Mouse (Mus musculus) heart, embryonic 13.5 days (tissue): ENCODE results near the gene Pip4k2b. TPM values are rescaled to one million over a fixed set of nuclear protein-coding genes. Genes with fewer than 3 reads are reported as not detected.

Source experiments
- ATAC-seq: fragments of 200-750 bp; cut with Nextera tagmentation; 2 replicates; pipeline ENCODE4 v1.8.0; 2017; ENCODE audit warnings: moderate TSS enrichment; ENCODE audit not compliant: insufficient number of reproducible peaks, low FRiP score, low TSS enrichment; ENCODE audit errors: extremely low read depth
- H3K27ac ChIP-seq: fragments of 300-500 bp; sonication (generic); replicated peaks from 2 replicates; pipeline ENCODE4 v1.5.1; 2015; ENCODE audit warnings: moderate library complexity, mild to moderate bottlenecking, inconsistent platforms
- H3K27me3 ChIP-seq: fragments of 300-500 bp; sonication (generic); replicated peaks from 2 replicates; pipeline ENCODE4 v1.6.1; 2015; ENCODE audit warnings: mild to moderate bottlenecking, inconsistent platforms
- H3K36me3 ChIP-seq: fragments of 300-500 bp; sonication (generic); 2 replicates; pipeline ENCODE4 v1.6.1; 2015; ENCODE audit warnings: mild to moderate bottlenecking, inconsistent platforms
- H3K4me1 ChIP-seq: fragments of 300-500 bp; sonication (generic); 2 replicates; pipeline ENCODE4 v1.6.1; 2015; ENCODE audit warnings: inconsistent platforms
- H3K4me2 ChIP-seq: fragments of 300-500 bp; sonication (generic); 2 replicates; pipeline ENCODE4 v1.6.1; 2015; ENCODE audit warnings: inconsistent platforms, mild to moderate bottlenecking, moderate library complexity
- H3K4me3 ChIP-seq: fragments of 300-500 bp; sonication (generic); 2 replicates; pipeline ENCODE4 v1.5.1; 2015; ENCODE audit warnings: moderate library complexity, mild to moderate bottlenecking, inconsistent platforms
- H3K9ac ChIP-seq: fragments of 300-500 bp; sonication (generic); 2 replicates; pipeline ENCODE4 v1.6.1; 2015; ENCODE audit warnings: inconsistent platforms, mild to moderate bottlenecking, moderate library complexity
- H3K9me3 ChIP-seq: fragments of 300-500 bp; sonication (generic); 2 replicates; pipeline ENCODE4 v1.6.1; 2016; ENCODE audit warnings: inconsistent platforms
- WGBS: fragments of 180-500 bp; shearing (Covaris S2); methylation state at CpG from one replicate; pipeline ENCODE4 v1.1.7; 2015; ENCODE audit warnings: mixed read lengths; 5-methylcytosine and 5-hydroxymethylcytosine counted together
- polyA plus RNA-seq: library from polyadenylated mRNA; unstranded; fragments of >200 nt; fragmentation: Nextera tagmentation; extraction: Ambion mirVana; gene quantifications from 2 replicates; pipeline ENCODE4 v1.2.1, GENCODE M21; 2015

The Pip4k2b gene
- polyA plus RNA-seq, 1 experiment from 2014 or later, result 1.0 TPM

DNA sequence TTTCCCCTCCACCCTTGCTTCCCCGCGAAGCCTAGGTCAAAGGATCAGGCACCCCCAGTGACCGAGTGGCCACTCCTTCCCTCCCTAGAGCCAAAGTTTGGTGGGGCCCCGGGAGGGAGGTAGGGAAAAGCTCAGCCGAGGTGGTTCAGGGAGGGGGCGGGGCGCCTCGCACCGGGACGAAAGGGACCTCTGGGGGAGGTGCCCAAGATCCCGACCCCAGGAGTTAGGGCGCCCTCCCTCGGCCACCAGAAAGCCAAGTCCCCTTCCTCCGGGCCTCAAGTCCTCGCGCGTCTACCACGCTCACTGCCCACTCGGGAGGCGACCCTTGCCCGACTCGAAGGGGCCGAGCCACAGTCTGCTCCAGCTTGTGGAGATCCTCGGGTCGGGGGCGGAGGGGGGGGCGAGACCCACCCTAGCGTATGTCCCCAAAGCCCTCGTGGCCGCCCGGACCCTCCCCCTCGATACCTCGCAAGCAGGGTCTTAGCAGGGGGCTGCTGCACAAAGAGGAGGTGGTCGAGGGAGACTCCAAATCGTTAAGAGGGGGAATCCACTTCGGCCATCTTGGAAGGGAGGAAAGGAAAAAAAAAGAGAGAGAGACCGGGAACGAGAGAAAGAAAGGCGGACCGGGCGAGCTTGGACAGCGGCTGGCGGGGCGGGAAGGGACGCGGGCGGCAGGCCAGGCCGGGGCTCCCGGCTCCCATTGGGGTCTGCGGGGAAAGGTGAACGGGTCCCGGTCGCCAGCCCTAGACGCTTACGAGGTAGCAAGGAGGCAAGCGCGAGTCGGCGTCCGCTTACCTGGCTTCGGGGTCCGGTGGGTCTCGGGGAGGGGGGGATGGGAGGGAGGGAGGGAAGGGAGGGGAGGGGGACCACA, 45.5 kb downstream of the Pip4k2b start:
- H3K27ac ChIP-seq, result peak overlapping the region; percentile 99
- H3K9ac ChIP-seq, result peak overlapping the region; percentile 98
- no peaks in the 10 kb centered on the region for H3K36me3 ChIP-seq
- no peaks in the 10 kb centered on the region for H3K27me3 ChIP-seq
- H3K4me1 ChIP-seq, result peaks cover 64% of the 10 kb centered on the region
- no peaks in the 10 kb centered on the region for H3K9me3 ChIP-seq
- H3K4me3 ChIP-seq, result peak overlapping the region; percentile 96
- ATAC-seq, result no peak; the same call in 1 of the 2 replicates
- 0% methylated on average over 52 of the region's 63 CpGs for WGBS
- peak overlapping the region; percentile 97 for H3K4me2 ChIP-seq

DNA sequence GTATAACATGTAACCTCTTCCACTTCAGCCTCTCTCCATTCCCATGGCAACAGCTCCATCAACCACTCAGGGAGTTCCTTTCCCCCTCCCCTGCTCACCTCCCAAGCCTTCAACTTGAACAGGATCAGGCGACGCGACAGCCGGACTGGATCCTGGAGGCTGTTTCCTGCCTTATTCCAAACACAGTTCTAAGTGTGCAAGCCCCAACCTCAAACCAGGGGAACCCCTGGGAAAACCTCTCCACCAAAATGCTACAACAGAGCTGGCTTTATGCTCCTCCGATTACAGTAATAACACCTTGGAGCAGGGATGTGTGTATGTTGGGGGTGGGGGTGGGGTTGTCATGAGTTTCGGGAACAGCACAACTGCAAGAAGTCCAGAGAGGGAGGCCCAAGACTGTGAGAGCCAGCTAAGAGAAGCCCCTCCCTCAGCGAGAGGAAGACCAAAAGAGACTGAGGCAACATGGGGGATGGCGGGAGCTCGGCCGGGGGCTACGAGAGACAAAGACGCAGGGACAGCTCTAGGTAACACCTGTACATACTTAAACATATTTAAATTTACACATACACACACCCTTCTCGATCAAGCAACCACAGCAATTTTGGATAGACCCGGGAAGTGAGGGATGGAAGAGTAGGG, 46.5 kb downstream of the Pip4k2b start:
- H3K4me2 ChIP-seq, result peak overlapping the region; percentile 97
- peak overlapping the region; percentile 96 for H3K4me3 ChIP-seq
- WGBS, result 3% methylated on average over 14 of the region's 14 CpGs
- H3K9ac ChIP-seq, result peak overlapping the region; percentile 98
- H3K9me3 ChIP-seq, result no peaks in the 10 kb centered on the region
- H3K36me3 ChIP-seq, result peaks cover 5% of the 10 kb centered on the region
- H3K27ac ChIP-seq, result peak overlapping the region; percentile 99
- ATAC-seq, result no peak
- peaks cover 61% of the 10 kb centered on the region for H3K4me1 ChIP-seq
- H3K27me3 ChIP-seq, result no peaks in the 10 kb centered on the region

DNA sequence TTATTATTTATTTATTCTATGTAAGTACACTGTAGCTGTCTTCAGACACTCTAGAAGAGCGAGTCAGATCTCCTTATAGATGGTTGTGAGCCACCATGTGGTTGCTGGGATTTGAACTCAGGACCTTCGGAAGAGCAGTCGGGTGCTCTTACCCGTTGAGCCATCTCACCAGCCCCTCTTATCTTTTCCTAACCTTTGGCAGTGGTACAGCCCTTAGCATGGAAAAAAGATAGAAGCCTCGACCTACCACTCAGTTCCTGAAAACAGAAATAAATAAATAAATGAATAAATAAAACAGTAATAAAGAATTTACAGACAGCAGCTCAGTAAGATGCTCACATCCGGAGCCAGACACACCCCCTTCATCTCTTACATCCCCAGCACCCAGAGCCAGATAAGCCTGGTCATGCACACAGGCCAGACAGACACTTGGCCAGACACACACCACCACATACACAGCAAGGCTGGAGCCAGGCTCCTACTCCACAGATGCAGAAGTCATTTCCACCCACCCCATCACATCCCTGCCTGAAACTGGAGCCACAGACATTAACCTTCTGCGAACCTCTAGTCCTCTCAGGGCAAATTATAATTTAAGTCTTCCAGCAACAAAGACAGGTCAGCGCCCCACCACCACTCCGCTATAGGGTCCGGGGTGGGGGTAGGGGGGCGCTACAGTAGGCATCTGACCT, 47.2 kb downstream of the Pip4k2b start:
- Histone ChIP-seq H3K4me3 (peak overlapping the region; percentile 96), H3K9me3 (no peaks in the 10 kb centered on the region), H3K9ac (peak overlapping the region; percentile 98), H3K4me2 (peak overlapping the region; percentile 97), H3K36me3 (peaks cover 11% of the 10 kb centered on the region), H3K27me3 (no peaks in the 10 kb centered on the region), H3K27ac (peak overlapping the region; percentile 99), H3K4me1 (peaks cover 61% of the 10 kb centered on the region)
- ATAC-seq, result no peak
- WGBS, result 49% methylated on average over 11 of the region's 11 CpGs

DNA sequence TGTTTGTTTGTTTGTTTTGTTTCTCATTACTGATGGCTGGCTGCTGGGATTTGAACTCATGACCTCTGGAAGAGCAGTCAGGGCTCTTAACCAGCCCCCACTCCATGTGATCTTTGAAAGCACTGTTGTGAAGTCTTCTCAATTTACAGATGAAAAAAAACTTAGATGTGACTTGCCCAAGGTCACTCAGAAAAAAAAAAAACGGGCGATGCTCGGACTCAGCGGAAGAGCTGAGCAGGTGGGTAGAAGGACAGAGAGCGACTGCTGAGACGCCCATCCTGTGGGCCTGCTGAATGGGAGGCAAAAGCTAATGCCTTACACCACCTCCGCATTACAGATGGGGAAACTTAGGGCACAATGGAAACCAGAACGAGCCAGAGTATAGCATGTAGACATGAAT, 47.8 kb downstream of the Pip4k2b start:
- H3K27me3 ChIP-seq, result no peaks in the 10 kb centered on the region
- H3K9ac ChIP-seq, result no peak overlapping the region
- peak overlapping the region; percentile 97 for H3K4me2 ChIP-seq

GRCm38 (mm10) chr11:97695712-97696401, 48.6 kb downstream of the Pip4k2b start:
- Histone ChIP-seq H3K9me3 (no peaks in the 10 kb centered on the region), H3K27ac (peak overlapping the region; percentile 70), H3K27me3 (no peaks in the 10 kb centered on the region), H3K9ac (peak overlapping the region; percentile 44), H3K4me2 (peak overlapping the region; percentile 21), H3K36me3 (peaks cover 26% of the 10 kb centered on the region), H3K4me3 (peak overlapping the region; percentile 8; the same call in 1 of the 2 replicates), H3K4me1 (peaks cover 47% of the 10 kb centered on the region)
- ATAC-seq, result no peak
- 62% methylated on average over 9 of the region's 9 CpGs for WGBS

More for the DNA sequence above, 47.8 kb downstream of the Pip4k2b start:
- Histone ChIP-seq H3K36me3 (peaks cover 18% of the 10 kb centered on the region), H3K4me1 (peaks cover 55% of the 10 kb centered on the region), H3K4me3 (no peak overlapping the region), H3K9me3 (no peaks in the 10 kb centered on the region), H3K27ac (no peak overlapping the region)
- no peak for ATAC-seq
- 79% methylated on average over 8 of the region's 8 CpGs for WGBS

DNA sequence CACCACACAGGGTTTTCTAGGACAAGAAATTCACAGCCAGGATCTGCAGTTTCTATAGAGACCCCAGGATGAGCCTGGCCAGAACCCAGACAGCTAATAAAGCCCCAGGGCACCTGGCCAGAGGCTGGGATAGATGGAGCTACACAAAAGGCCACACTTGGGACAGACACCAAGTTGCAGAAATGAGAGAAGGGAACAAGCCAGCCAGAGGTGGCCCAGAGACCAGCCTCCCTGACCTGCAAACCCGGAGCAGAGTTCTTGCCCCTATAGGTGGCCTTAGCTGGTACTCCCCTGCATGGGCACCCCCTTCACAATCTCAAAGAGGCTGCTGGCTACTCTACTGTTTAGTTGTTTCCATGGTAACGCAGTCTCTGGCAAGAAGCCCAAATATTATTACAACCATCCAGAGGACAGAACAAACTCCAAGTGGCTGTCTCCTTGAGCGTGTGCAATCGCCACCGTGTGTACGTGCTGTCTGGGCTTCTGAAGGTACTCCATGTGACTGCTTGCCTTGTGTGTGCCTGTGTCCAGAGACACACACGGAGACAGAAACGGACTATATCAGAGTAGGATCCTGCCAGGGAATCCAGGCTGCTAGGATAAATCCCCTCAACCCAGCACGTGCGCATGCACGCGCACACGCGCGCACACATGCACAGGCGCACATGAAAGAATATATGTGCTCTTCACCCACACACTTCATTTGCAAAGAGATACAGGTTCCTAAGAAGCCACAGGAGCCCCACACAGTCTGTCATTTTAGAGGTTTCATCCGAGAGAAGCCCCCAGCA, 49.4 kb downstream of the Pip4k2b start:
- H3K36me3 ChIP-seq, result peaks cover 34% of the 10 kb centered on the region
- no peak for ATAC-seq
- H3K4me1 ChIP-seq, result peaks cover 46% of the 10 kb centered on the region
- peak overlapping the region; percentile 44 for H3K9ac ChIP-seq
- H3K27me3 ChIP-seq, result no peaks in the 10 kb centered on the region
- H3K4me3 ChIP-seq, result no peak overlapping the region; the same call in 1 of the 2 replicates
- H3K27ac ChIP-seq, result peak overlapping the region; percentile 70
- H3K4me2 ChIP-seq, result peak overlapping the region; percentile 21
- WGBS, result 57% methylated on average over 17 of the region's 17 CpGs
- H3K9me3 ChIP-seq, result no peaks in the 10 kb centered on the region

DNA sequence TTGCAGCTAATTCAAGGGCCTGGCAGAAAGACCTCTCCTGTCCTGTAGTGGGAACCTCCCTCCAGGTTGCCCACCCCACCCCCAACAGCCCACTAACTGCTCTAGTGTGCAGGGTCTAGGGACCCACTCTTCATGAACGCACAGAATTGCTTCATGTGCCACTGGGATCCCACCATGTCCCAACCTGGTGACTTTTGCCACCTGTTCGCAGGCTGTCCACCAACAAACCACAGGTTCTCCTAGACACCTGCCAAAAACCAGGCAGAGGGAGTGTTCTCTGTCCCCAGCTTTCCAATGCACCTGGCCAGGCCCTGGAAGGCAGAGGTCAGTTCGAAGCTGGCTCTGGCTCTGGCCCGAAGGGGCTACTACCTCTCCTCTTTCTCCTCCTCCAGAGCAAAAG, 50.1 kb downstream of the Pip4k2b start:
- no peaks in the 10 kb centered on the region for H3K27me3 ChIP-seq
- H3K4me1 ChIP-seq, result peaks cover 46% of the 10 kb centered on the region
- H3K9ac ChIP-seq, result peak overlapping the region; percentile 44; the same call in 1 of the 2 replicates
- no peaks in the 10 kb centered on the region for H3K9me3 ChIP-seq
- H3K4me2 ChIP-seq, result peak overlapping the region; percentile 21; the same call in 1 of the 2 replicates
- peaks cover 40% of the 10 kb centered on the region for H3K36me3 ChIP-seq
- WGBS, result 80% methylated on average over 4 of the region's 4 CpGs
- H3K4me3 ChIP-seq, result no peak overlapping the region
- peak overlapping the region; percentile 70 for H3K27ac ChIP-seq
- ATAC-seq, result no peak

GRCm38 (mm10) chr11:97689861-97690260, 54.6 kb downstream of the Pip4k2b start:
- Histone ChIP-seq H3K27ac (no peak overlapping the region), H3K4me2 (no peak overlapping the region), H3K4me3 (no peak overlapping the region), H3K36me3 (peaks cover 54% of the 10 kb centered on the region), H3K9ac (no peak overlapping the region), H3K4me1 (peaks cover 34% of the 10 kb centered on the region), H3K27me3 (no peaks in the 10 kb centered on the region), H3K9me3 (no peaks in the 10 kb centered on the region)
- WGBS, result 29% methylated on average over 10 of the region's 10 CpGs
- no peak for ATAC-seq

- no peak for ATAC-seq
- no peak overlapping the region for H3K4me3 ChIP-seq
- no peaks in the 10 kb centered on the region for H3K9me3 ChIP-seq
- 81% methylated on average over 3 of the region's 3 CpGs for WGBS
- H3K4me1 ChIP-seq, result peaks cover 33% of the 10 kb centered on the region
- H3K27ac ChIP-seq, result no peak overlapping the region
- H3K4me2 ChIP-seq, result 0 out of 2 replicates have a peak overlapping the region, but pooled peaks have one; percentile 0
- H3K36me3 ChIP-seq, result peaks cover 51% of the 10 kb centered on the region
- peak overlapping the region; percentile 77 for H3K9ac ChIP-seq
- H3K27me3 ChIP-seq, result no peaks in the 10 kb centered on the region
Measured at GRCm38 (mm10) chr11:97687061-97687460, 57.4 kb downstream of the Pip4k2b start.

GRCm38 (mm10) chr11:97686322-97686908, 58.1 kb downstream of the Pip4k2b start:
- peaks cover 51% of the 10 kb centered on the region for H3K36me3 ChIP-seq
- no peaks in the 10 kb centered on the region for H3K9me3 ChIP-seq
- peak overlapping the region; percentile 50 for H3K4me3 ChIP-seq
- H3K4me1 ChIP-seq, result peaks cover 39% of the 10 kb centered on the region
- H3K27ac ChIP-seq, result peak overlapping the region; percentile 53; the same call in 1 of the 2 replicates
- no peaks in the 10 kb centered on the region for H3K27me3 ChIP-seq
- no peak for ATAC-seq
- peak overlapping the region; percentile 77 for H3K4me2 ChIP-seq
- peak overlapping the region; percentile 77 for H3K9ac ChIP-seq
- WGBS, result 62% methylated on average over 11 of the region's 11 CpGs
